Mouse (Mus musculus) embryonic facial prominence, embryonic 13.5 days (tissue): ENCODE measurements around the gene Hydin. TPM values are rescaled to one million over a fixed set of nuclear protein-coding genes. Genes with fewer than 3 reads are reported as not detected.
"Not testable (repeated sequence)": the region's sequence is repeated elsewhere in the genome, so short reads cannot be mapped to it uniquely, and the experiment has no call there.

Experiments used
- ATAC-seq: fragments of 200-750 bp; cut with Nextera tagmentation; 2 replicates; pipeline ENCODE4 v1.8.0; 2017; ENCODE audit warnings: low read depth; ENCODE audit not compliant: insufficient number of reproducible peaks, insufficient read depth, low FRiP score, low TSS enrichment
- H3K27ac ChIP-seq: fragments of 300-500 bp; sonication (generic); 2 replicates; pipeline ENCODE4 v1.5.1; 2015; ENCODE audit warnings: moderate library complexity, mild to moderate bottlenecking, inconsistent platforms
- H3K27me3 ChIP-seq: fragments of 300-500 bp; sonication (generic); 2 replicates; pipeline ENCODE4 v1.6.1; 2015; ENCODE audit warnings: mild to moderate bottlenecking, inconsistent platforms
- H3K36me3 ChIP-seq: fragments of 300-500 bp; sonication (generic); 2 replicates; pipeline ENCODE4 v1.6.1; 2015; ENCODE audit warnings: mild to moderate bottlenecking, inconsistent platforms
- H3K4me1 ChIP-seq: fragments of 300-500 bp; sonication (generic); 2 replicates; pipeline ENCODE4 v1.6.1; 2015; ENCODE audit warnings: inconsistent platforms
- H3K4me2 ChIP-seq: fragments of 300-500 bp; sonication (generic); 2 replicates; pipeline ENCODE4 v1.6.1; 2015; ENCODE audit warnings: moderate library complexity, mild to moderate bottlenecking, inconsistent platforms
- H3K4me3 ChIP-seq: fragments of 300-500 bp; sonication (generic); 2 replicates; pipeline ENCODE4 v1.5.1; 2015; ENCODE audit warnings: mild to moderate bottlenecking, inconsistent platforms
- H3K9ac ChIP-seq: fragments of 300-500 bp; sonication (generic); 2 replicates; pipeline ENCODE4 v1.6.1; 2015; ENCODE audit warnings: mild to moderate bottlenecking, inconsistent platforms
- H3K9me3 ChIP-seq: fragments of 300-500 bp; sonication (generic); 2 replicates; pipeline ENCODE4 v1.6.1; 2016; ENCODE audit warnings: inconsistent platforms
- WGBS: fragments of 180-500 bp; shearing (Covaris S2); methylation state at CpG from one replicate; pipeline ENCODE4 v1.1.7; 2015; ENCODE audit warnings: mixed read lengths; 5-methylcytosine and 5-hydroxymethylcytosine counted together
- polyA plus RNA-seq: library from polyadenylated mRNA; unstranded; fragments of >200 nt; fragmentation: Nextera tagmentation; extraction: Ambion mirVana; gene quantifications from 2 replicates; pipeline ENCODE4 v1.2.1, GENCODE M21; 2015

Gene Hydin
- polyA plus RNA-seq, 1 experiment from 2014 or later, result 0.08 TPM

GRCm38 (mm10) chr8:110267268-110267667 is 491 bp downstream of the Hydin start:
- Histone ChIP-seq H3K9me3 (no peaks in the 10 kb centered on the region), H3K4me2 (peak overlapping the region; percentile 74), H3K4me3 (peak overlapping the region; percentile 46), H3K4me1 (peaks cover 13% of the 10 kb centered on the region), H3K27me3 (no peaks in the 10 kb centered on the region; the same call in 1 of the 2 replicates), H3K9ac (peak overlapping the region; percentile 65), H3K36me3 (no peaks in the 10 kb centered on the region), H3K27ac (no peak overlapping the region)
- 9% methylated on average over 12 of the region's 12 CpGs for WGBS
- no peak for ATAC-seq

- Histone ChIP-seq H3K4me1 (peaks cover 18% of the 10 kb centered on the region), H3K27ac (no peak overlapping the region), H3K9ac (no peak overlapping the region), H3K4me2 (no peak overlapping the region), H3K4me3 (no peak overlapping the region), H3K27me3 (no peaks in the 10 kb centered on the region; the same call in 1 of the 2 replicates), H3K36me3 (no peaks in the 10 kb centered on the region), H3K9me3 (no peaks in the 10 kb centered on the region)
- WGBS, result 84% methylated on average over 4 of the region's 4 CpGs
- ATAC-seq, result no peak
Observed at GRCm38 (mm10) chr8:110270659-110271058, 3.9 kb downstream of the Hydin start.

GRCm38 (mm10) chr8:110273394-110273793 is 6.6 kb downstream of the Hydin start:
- no peak overlapping the region for H3K9ac ChIP-seq
- H3K4me3 ChIP-seq, result no peak overlapping the region
- no peak overlapping the region for H3K27ac ChIP-seq
- ATAC-seq, result no peak
- no peak overlapping the region for H3K4me2 ChIP-seq
- H3K4me1 ChIP-seq, result peaks cover 11% of the 10 kb centered on the region
- H3K27me3 ChIP-seq, result no peaks in the 10 kb centered on the region
- H3K9me3 ChIP-seq, result no peaks in the 10 kb centered on the region
- no peaks in the 10 kb centered on the region for H3K36me3 ChIP-seq
- 69% methylated on average over 2 of the region's 2 CpGs for WGBS

- no peak overlapping the region for H3K9ac ChIP-seq
- no peak overlapping the region for H3K4me3 ChIP-seq
- 44% methylated on average over 21 of the region's 21 CpGs for WGBS
- no peak for ATAC-seq
- no peak overlapping the region for H3K27ac ChIP-seq
- no peaks in the 10 kb centered on the region for H3K9me3 ChIP-seq
- no peaks in the 10 kb centered on the region for H3K27me3 ChIP-seq
- H3K4me2 ChIP-seq, result peak overlapping the region; percentile 28; the same call in 1 of the 2 replicates
- peaks cover 11% of the 10 kb centered on the region for H3K4me1 ChIP-seq
- H3K36me3 ChIP-seq, result no peaks in the 10 kb centered on the region
Observed at GRCm38 (mm10) chr8:110275465-110276258, 8.9 kb downstream of the Hydin start.

DNA sequence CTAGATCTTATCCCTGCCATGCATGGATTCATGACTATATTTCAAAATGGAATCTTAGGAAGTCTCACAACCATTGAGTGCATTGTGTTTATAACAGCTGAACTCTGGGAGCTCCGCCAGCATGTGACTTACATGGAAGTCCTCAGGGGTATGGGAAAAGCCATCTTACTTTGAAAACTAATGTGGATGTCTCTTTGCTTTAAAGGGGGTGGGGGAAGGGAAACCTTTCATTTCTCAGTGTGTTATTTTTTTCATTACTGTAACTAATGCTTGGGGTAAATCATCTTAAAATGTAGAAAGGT is 9.4 kb downstream of the Hydin start:
- Histone ChIP-seq H3K9ac (no peak overlapping the region), H3K36me3 (no peaks in the 10 kb centered on the region), H3K4me3 (no peak overlapping the region), H3K4me1 (peaks cover 11% of the 10 kb centered on the region), H3K4me2 (no peak overlapping the region; the same call in 1 of the 2 replicates), H3K27ac (no peak overlapping the region), H3K27me3 (no peaks in the 10 kb centered on the region), H3K9me3 (no peaks in the 10 kb centered on the region)
- WGBS, result 94% methylated on average over 1 of the region's 1 CpGs
- no peak for ATAC-seq

- WGBS, result 73% methylated on average over 2 of the region's 2 CpGs
- Histone ChIP-seq H3K4me3 (no peak overlapping the region), H3K9ac (no peak overlapping the region), H3K27me3 (no peaks in the 10 kb centered on the region), H3K36me3 (no peaks in the 10 kb centered on the region), H3K27ac (no peak overlapping the region), H3K4me2 (no peak overlapping the region), H3K9me3 (no peaks in the 10 kb centered on the region), H3K4me1 (0 out of 2 replicates have a peak, but pooled peaks cover 4% of the 10 kb centered on the region)
- ATAC-seq, result no peak
Observed at GRCm38 (mm10) chr8:110312715-110313114, 45.9 kb downstream of the Hydin start.

DNA sequence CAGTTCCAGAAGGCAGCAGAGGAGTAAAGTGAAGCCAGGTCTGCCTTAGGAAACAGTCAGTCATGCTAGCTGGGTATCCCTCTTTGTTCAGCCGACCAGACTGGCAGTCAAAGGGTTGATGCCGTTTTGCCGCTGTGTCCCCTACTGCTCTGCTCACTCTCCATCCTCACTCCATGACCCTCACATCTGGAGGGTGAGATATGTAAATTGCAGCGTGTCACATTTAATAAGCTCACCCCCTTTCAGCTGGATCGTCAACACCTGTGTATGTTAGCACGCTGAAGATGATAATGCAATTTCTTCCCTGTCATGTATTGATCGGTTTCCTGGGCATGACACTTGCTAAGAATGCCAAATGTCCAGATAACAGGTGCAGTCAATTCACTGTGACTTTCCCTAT is 49.0 kb downstream of the Hydin start:
- 53% methylated on average over 7 of the region's 7 CpGs for WGBS
- no peak overlapping the region for H3K9ac ChIP-seq
- no peak overlapping the region for H3K27ac ChIP-seq
- no peaks in the 10 kb centered on the region for H3K27me3 ChIP-seq
- no peak overlapping the region for H3K4me3 ChIP-seq
- H3K9me3 ChIP-seq, result no peaks in the 10 kb centered on the region
- no peaks in the 10 kb centered on the region for H3K36me3 ChIP-seq
- H3K4me2 ChIP-seq, result no peak overlapping the region
- 0 out of 2 replicates have a peak, but pooled peaks cover 4% of the 10 kb centered on the region for H3K4me1 ChIP-seq
- ATAC-seq, result no peak

- Histone ChIP-seq H3K27ac (no peak overlapping the region), H3K9me3 (no peaks in the 10 kb centered on the region), H3K27me3 (no peaks in the 10 kb centered on the region), H3K36me3 (no peaks in the 10 kb centered on the region), H3K4me1 (0 out of 2 replicates have a peak, but pooled peaks cover 4% of the 10 kb centered on the region), H3K4me3 (no peak overlapping the region), H3K9ac (no peak overlapping the region), H3K4me2 (no peak overlapping the region)
- 80% methylated on average over 4 of the region's 4 CpGs for WGBS
- ATAC-seq, result no peak
Observed at GRCm38 (mm10) chr8:110319586-110319985, 52.8 kb downstream of the Hydin start.

- no peak for ATAC-seq
- H3K9ac ChIP-seq, result no peak overlapping the region
- H3K9me3 ChIP-seq, result no peaks in the 10 kb centered on the region
- H3K27ac ChIP-seq, result no peak overlapping the region
- no peaks in the 10 kb centered on the region for H3K27me3 ChIP-seq
- WGBS, result 82% methylated on average over 2 of the region's 2 CpGs
- H3K4me3 ChIP-seq, result no peak overlapping the region
- H3K4me2 ChIP-seq, result no peak overlapping the region
- H3K4me1 ChIP-seq, result 0 out of 2 replicates have a peak, but pooled peaks cover 4% of the 10 kb centered on the region
- no peaks in the 10 kb centered on the region for H3K36me3 ChIP-seq
Observed at GRCm38 (mm10) chr8:110321446-110321845, 54.7 kb downstream of the Hydin start.

GRCm38 (mm10) chr8:110323981-110324574 is 57.3 kb downstream of the Hydin start:
- no peak for ATAC-seq
- H3K36me3 ChIP-seq, result no peaks in the 10 kb centered on the region
- H3K27me3 ChIP-seq, result no peaks in the 10 kb centered on the region
- 0 out of 2 replicates have a peak, but pooled peaks cover 4% of the 10 kb centered on the region for H3K9me3 ChIP-seq
- H3K9ac ChIP-seq, result no peak overlapping the region
- H3K27ac ChIP-seq, result no peak overlapping the region
- no peaks in the 10 kb centered on the region for H3K4me1 ChIP-seq
- 81% methylated on average over 10 of the region's 10 CpGs for WGBS
- H3K4me3 ChIP-seq, result no peak overlapping the region
- H3K4me2 ChIP-seq, result no peak overlapping the region

DNA sequence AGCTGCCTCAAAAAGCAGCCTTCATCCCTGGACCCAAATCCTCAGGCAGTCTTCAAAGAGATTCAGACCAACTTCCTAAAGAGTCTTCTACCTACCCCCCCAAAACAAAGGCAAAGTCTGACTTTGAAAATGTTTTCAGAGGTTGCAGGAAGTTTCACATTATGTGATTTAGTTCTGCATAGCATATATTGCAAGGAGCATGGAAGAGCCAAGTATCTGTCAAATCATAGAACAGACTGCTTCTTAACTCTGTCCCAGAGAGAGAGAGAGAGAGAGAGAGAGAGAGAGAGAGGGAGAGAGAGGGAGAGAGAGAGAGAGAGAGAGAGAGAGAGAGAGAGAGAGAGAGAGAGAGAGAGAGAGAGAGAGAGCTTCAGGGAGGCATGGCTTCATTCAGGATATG is 60.3 kb downstream of the Hydin start:
- not testable (repeated sequence) for H3K4me2 ChIP-seq, H3K36me3 ChIP-seq, H3K4me1 ChIP-seq, H3K9me3 ChIP-seq, ATAC-seq, H3K27ac ChIP-seq, H3K9ac ChIP-seq, H3K27me3 ChIP-seq, H3K4me3 ChIP-seq

- Histone ChIP-seq H3K9ac (no peak overlapping the region), H3K27me3 (no peaks in the 10 kb centered on the region), H3K4me2 (no peak overlapping the region), H3K27ac (no peak overlapping the region), H3K4me1 (no peaks in the 10 kb centered on the region), H3K36me3 (no peaks in the 10 kb centered on the region), H3K4me3 (no peak overlapping the region), H3K9me3 (no peaks in the 10 kb centered on the region)
- WGBS, result 59% methylated on average over 7 of the region's 7 CpGs
- ATAC-seq, result no peak
Observed at GRCm38 (mm10) chr8:110333376-110333775, 66.6 kb downstream of the Hydin start.
